Mouse (Mus musculus) embryonic fibroblast, embryonic 13.5 days (primary cell): ENCODE results near the gene Rnf144b.

ENCODE experiments used
- CTCF ChIP-seq: IDR thresholded peaks from 2 replicates; pipeline ENCODE4 v1.5.1; 2011; ENCODE audit warnings: mild to moderate bottlenecking, control low read depth, low read length, moderate library complexity, borderline replicate concordance; ENCODE audit not compliant: insufficient read depth
- POLR2A ChIP-seq: IDR thresholded peaks from 2 replicates; pipeline ENCODE4 v1.6.1; 2011; ENCODE audit warnings: low read depth, mild to moderate bottlenecking, control low read depth, low read length, moderate library complexity

GRCm38 (mm10) chr13:47129090-47129489, 6.6 kb downstream of the Rnf144b start:
- TF ChIP-seq CTCF (no peak), POLR2A (no peak)
